Mouse (Mus musculus) adrenal gland, postnatal 25 days (tissue): ENCODE data around the gene Psmd4. TPM values are rescaled to one million over a fixed set of nuclear protein-coding genes. Genes with fewer than 3 reads are reported as not detected.
"Not testable (repeated sequence)": the region's sequence is repeated elsewhere in the genome, so short reads cannot be mapped to it uniquely, and the experiment has no call there.

Experiments used
- DNase-seq: peaks from one replicate; pipeline ENCODE4 v3.0.0; 2021; ENCODE audit warnings: mixed read lengths
- total RNA-seq: library from RNA; stranded (reverse); gene quantifications from 2 replicates; pipeline ENCODE4 v1.2.3, GENCODE M21; 2021

Psmd4 gene
- total RNA-seq, 1 experiment from 2014 or later: 282 TPM

DNA sequence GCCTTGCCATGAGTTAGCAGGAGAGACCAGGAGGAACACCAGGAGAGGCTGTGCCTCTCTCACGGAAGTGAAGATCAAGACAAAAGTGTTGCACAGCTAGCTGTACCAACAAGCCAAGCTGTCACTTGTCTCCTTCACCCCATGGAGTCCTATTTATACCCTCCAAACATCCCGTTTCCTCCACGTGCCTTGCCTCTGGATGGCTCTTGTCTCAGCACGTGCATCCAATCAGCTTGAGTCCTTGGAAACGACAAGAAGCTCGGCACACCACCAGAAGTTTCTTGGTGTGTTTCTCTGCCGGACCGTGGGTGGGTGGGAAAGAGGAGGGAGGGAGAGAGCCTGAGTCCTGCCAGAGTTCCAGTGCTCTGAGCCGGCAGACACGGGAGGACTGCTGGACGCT is 17.9 kb downstream of the Psmd4 start:
- DNase-seq: no peak

DNA sequence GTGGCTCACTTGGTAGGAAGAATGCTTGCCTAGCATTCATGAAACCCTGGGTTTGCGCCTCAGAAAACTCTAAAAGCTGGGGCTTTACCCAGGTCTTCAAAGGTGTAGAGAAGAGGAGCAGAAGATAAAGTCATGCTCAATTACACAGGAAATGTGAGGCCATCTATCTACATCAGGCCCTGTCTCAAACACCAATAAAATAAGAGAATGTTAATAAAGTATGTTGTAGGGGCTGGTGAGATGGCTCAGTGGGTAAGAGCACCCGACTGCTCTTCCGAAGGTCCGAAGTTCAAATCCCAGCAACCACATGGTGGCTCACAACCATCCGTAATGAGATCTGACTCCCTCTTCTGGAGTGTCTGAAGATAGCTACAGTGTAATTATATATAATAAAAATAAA is 21.5 kb downstream of the Psmd4 start:
- not testable (repeated sequence) for DNase-seq

GRCm38 (mm10) chr3:95018741-95019140 is 23.7 kb downstream of the Psmd4 start:
- DNase-seq: no peak

GRCm38 (mm10) chr3:95016532-95017056 is 25.8 kb downstream of the Psmd4 start:
- no peak for DNase-seq

DNA sequence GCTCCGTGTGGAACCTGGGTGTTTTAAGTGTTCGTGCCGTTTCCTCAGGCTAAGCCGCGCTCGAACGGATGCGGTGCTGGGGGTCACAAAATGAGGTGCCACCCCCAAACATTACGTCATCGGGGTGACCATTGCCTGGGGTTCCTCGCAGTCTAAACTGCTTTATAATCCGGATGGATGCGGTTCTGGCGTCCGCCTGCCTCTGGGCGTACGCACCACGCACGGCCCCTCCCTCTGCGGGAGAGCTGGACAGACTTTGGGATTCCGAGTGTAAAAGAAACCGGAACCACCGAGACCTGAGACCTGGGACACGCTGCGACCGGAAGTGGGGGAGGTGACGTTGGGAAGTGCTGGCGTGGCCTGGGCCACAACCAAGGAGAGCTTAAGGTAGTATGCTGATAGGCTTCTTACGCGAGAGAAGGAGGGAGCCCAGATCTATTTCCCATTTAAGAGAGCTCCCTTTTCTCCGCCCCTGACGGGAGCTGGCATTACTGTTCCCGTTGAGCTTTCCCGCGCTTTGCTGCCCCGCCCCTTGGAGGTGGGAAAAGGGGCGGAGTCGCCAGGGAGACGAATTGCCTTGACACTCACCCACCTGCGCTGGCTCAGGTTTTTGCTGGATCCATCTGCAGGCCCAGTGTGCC is 26.4 kb downstream of the Psmd4 start:
- peak; percentile 92 for DNase-seq

GRCm38 (mm10) chr3:95015337-95015872 is 27.0 kb downstream of the Psmd4 start, which contains the start of gene Zfp687:
Gene Zfp687, minus strand, starts transcription at chr3:95015448.
- peak; percentile 96 for DNase-seq

GRCm38 (mm10) chr3:95014428-95015151 is 27.8 kb downstream of the Psmd4 start:
- peak; percentile 66 for DNase-seq

- no peak for DNase-seq
Observed at GRCm38 (mm10) chr3:95013699-95014427, 28.6 kb downstream of the Psmd4 start.

DNA sequence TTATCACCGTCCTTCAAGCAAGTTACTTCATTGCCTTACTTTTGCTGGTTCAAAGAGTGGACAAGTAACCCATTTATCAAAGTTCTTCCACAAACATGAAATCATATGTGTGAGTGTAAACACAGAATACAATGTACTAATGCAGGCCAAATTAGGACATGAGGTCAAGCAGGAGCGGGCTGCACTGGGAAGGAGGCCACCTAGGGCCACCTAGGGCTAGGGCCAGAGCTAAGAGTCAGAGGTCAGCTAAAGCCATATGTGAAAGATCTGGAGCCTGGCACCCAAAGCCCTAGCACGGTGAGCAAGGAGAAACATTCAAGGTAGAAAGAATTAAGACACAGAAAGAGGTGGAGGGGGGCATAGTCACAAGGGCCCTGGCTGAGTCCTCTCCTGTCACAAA is 29.4 kb downstream of the Psmd4 start:
- DNase-seq: no peak

DNA sequence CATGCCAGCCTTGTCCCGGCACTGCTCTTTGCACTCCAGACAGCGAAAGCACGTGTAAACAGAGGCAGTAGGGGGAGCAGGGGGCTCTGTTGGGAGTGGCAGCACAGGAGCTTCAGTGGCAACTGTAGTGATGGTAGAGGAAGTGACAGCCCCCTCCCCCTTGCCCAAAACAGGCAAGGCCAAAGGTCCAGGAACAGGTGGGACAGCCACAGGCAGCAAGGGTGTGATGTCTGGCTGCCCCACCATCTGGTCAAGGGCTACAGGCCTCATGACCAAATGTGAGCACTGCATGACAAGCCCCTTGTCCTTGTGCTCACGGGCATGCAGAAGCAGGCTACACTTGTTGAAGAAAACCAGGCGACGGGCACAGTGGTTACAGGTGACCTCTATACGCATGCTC is 32.0 kb downstream of the Psmd4 start:
- no peak for DNase-seq

DNA sequence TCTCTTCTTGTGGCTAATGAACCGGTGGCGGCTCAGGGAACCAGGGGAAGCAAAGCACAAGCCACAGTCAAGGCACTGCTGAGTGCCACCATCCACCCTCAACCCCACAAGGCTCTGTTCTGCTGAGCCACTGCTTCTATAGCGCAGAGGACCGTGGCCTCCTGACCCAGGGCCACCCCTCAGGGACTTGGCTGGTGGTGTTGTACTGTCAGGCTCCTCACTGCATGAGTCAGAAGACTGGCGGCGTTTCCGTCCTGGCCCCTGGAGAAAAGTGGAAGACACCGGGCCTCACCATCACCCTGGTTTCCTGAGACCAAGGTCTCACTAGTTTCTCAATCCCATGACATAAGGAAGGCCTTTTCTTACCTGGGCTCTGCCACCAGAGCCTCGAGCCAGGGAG is 34.7 kb downstream of the Psmd4 start:
- DNase-seq: peak; percentile 51

DNA sequence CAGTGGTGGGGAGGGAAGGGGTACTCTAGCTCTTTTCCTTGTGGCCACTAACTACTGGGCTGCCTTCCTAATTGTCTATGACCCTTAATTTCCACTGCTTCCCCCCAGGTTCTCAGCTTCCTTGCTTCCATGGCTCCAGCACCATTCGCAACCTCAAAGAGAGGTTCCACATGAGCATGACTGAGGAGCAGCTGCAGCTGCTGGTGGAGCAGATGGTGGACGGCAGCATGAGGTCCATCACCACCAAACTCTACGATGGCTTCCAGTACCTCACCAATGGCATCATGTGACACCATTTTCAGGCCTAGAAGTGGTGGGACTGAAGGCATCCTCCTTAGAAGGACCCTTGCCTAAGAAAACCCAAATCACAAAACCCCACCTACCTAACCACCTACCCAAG is 36.8 kb downstream of the Psmd4 start:
- no peak for DNase-seq

GRCm38 (mm10) chr3:95003273-95003672 is 39.1 kb downstream of the Psmd4 start:
- DNase-seq: no peak

GRCm38 (mm10) chr3:95002569-95002968 is 39.8 kb downstream of the Psmd4 start:
- no peak for DNase-seq

- DNase-seq: peak; percentile 73
Observed at GRCm38 (mm10) chr3:94996946-94997345, 45.5 kb downstream of the Psmd4 start.

DNA sequence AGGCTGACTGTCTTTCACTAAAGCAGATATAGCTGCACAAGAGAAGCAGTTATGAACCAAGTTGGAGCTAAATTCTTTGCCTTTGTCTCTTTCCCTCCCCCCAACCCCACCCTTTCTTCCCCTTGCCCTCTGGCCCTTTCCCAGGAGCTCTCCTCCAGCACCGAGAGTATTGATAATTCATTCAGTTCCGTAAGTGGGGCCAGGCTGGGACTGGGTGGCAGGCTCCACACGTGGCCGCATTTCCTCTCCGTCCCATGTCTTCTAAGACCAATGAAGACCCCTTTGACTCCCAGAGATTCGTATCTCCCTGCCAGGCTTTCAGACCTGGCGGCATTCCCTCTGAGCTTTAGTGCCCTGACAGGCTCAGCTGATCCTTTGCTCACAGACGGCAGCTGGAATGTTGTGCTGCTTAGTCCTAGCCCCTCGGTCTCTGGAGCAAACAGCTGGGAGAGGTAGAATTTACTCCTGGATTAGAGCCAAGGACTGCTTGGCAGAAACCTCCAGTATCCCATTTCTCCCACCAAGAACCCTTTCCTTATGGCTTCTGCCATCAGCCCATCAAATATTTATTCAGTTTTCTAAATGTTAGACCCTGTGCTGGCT is 53.2 kb downstream of the Psmd4 start:
- DNase-seq: no peak

DNA sequence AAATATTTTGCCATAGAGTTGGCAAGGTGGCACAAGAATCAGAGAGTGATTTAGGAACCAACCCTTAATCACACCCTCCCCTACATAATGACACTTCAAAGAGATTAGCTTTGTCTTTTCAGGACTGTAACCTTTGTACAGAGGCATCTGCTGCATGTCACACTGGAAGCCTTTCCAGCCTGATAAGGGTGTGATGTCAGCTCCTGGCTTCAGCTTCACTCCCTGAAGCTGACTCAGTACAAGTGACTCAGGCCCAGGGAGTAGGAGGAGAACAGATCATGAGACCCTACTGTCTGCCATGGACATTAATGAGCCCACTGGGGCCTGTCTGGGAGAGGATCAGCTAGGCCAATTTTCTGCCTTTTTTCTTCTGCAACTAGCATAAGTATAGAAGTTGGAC is 54.8 kb downstream of the Psmd4 start:
- DNase-seq: peak; percentile 55

GRCm38 (mm10) chr3:94985513-94985912 is 56.9 kb downstream of the Psmd4 start:
- DNase-seq: no peak

GRCm38 (mm10) chr3:94984312-94984711 is 58.1 kb downstream of the Psmd4 start:
- DNase-seq: no peak
